Mouse (Mus musculus): ENCODE data around the gene Tssc4.

GRCm38 (mm10) chr7:143057023-143057422, 12.0 kb upstream of the Tssc4 start:
- TF ChIP-seq EP300 (IDR thresholded peaks at IDR 0.05; ENCODE audit: low read depth) (no peak), CTCF (IDR thresholded peaks at IDR 0.05; ENCODE audit: low read depth) (no peak)
